Mouse (Mus musculus): Measurements from ENCODE around the gene Fhit. TPM values are rescaled to one million over a fixed set of nuclear protein-coding genes. Genes with fewer than 3 reads are reported as not detected.

Gene Fhit
- 7.2 TPM for polyA plus RNA-seq (2014; fragmentation: Illumina TruSeq; extraction: RNeasy Lipid Tissue Mini Kit (QIAGEN cat#74804); ENCODE audit: low read depth, low replicate concordance)

DNA sequence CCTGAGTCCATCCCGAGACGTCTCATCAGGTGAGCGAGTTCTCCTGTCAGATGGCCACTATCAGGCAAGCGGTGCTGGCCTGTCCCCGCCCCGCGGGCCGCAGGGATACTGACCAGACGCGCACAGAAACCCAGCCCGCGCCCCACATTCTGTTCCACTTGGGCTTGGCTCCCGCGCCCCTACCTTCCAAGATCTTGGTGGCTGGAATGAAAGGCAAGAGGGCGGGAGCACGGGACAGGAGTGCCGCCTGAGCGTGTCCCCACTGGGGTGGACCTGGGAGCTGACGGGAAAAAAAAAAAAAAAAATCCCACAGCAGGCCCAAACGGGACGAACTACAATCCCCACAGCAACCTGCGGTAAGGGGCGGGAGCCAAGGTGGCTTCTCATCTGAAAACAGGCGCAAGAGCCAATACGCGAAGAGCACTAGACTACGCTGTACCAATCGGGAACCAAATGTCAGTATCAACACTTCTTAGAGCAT is at the start of gene Fhit:
TSS of gene Fhit (minus strand) at position 285 of the 481 bp plus-strand sequence.

Other genes starting within 250 kb of the Fhit start
- 2.9 TPM for gene Gm3839, start 194.7 kb upstream of the Fhit start, polyA plus RNA-seq (2014; fragmentation: Illumina TruSeq; extraction: RNeasy Lipid Tissue Mini Kit (QIAGEN cat#74804); ENCODE audit: low read depth, low replicate concordance)

All from adrenal gland, adult 10 weeks (tissue).